Mouse (Mus musculus) c-Kit-positive CD71-positive TER-119-negative erythroid progenitor cells, embryonic 14.5 days (primary cell): ENCODE data around the gene BC004004.
"Not testable (repeated sequence)": the region's sequence is repeated elsewhere in the genome, so short reads cannot be mapped to it uniquely, and the experiment has no call there.

ENCODE experiments used
- DNase-seq: peaks from one replicate; pipeline ENCODE4 v3.0.0-alpha.2; 2013; ENCODE audit warnings: low read depth

BC004004 gene

DNA sequence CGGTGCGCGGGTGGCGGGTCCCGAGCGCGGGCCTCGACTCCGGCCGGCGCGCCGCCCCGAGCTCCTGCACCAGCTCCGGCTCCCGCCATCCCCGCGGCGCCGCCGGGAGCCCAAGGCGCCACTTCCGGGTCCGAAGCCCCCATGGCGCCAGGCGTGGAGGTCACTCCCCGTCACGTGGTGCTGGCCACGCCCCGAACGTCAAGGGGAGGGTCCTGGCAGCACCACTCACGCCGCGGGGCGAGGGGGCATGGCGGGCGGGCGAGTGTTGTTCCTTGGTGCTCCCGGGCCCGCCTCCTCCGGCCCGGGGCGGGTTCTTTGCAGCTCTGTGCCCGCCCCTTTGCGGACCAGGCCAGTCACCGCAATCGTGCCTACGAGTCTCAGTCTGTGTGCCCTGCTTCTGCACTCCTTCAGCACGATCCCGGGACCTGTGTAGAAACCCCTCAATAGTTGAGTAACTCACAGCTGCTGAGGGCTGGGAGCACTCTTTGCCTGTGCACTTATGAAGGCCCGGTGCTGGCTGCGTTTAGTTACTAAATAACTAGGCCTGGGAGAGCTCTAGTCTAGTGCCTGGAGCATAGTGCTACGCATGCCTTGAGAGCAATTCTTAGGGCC, 79.2 kb downstream of the BC004004 start, which contains the start of gene Mtch1:
Mtch1 (minus strand) TSS at position 290 of the 612 bp plus-strand sequence.
- DNase-seq, result peak; percentile 96

DNA sequence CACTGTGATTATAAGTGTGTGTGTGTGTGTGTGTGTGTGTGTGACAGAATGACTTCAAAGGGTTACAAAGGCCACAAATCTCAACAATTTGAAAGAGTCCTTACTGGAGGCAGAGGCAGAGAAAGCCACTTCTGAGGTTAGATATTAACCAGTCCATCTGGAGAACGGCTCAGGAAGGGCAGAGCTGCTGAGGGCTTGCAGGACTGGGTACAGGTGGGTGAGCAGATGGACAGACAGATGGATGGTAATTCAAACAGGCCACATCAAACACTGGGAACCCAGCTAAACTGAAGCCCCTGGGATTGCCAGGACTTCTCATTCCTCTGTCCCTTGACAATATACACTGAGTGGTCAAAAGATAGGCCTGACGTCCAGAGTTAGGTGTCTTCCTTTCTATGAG, 80.4 kb downstream of the BC004004 start:
- DNase-seq, result no peak

DNA sequence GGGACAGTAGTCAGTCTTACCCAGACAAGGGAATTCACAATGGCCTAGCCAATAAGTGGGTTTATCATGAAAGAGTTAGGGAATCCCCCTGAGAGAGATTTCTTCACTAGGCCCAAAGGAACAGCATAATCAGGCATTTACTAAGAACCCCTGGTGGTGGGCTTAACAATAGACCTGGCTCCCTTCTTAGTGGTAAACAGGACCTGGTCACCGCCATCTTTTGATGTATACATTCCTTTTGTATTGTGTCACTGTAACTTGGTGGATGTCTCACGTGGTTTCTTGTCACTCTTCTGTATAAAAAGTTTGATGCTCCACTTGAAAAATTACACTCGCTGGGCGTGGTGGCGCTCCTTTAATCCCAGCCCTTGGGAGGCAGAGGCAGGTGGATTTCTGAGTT, 82.5 kb downstream of the BC004004 start:
- not testable (repeated sequence) for DNase-seq

DNA sequence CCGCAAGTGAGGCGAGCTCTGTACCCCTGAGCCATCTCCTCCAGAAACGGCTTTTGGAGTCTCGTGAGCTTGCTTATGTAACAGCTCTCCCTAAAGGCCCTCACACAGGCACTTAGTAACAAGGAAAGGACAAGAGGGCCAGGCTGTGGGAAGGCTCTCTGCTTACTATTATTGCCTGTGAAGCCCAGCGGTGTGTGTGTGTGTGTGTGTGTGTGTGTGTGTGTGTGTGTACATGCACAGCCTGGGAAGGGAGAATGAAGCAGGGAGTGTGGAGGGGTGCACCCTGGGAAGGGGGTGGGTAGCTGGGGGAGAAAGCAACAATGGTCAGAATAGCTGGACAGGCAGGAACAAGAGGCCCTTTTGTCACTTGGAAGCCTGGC, 86.9 kb downstream of the BC004004 start:
- DNase-seq, result no peak

DNA sequence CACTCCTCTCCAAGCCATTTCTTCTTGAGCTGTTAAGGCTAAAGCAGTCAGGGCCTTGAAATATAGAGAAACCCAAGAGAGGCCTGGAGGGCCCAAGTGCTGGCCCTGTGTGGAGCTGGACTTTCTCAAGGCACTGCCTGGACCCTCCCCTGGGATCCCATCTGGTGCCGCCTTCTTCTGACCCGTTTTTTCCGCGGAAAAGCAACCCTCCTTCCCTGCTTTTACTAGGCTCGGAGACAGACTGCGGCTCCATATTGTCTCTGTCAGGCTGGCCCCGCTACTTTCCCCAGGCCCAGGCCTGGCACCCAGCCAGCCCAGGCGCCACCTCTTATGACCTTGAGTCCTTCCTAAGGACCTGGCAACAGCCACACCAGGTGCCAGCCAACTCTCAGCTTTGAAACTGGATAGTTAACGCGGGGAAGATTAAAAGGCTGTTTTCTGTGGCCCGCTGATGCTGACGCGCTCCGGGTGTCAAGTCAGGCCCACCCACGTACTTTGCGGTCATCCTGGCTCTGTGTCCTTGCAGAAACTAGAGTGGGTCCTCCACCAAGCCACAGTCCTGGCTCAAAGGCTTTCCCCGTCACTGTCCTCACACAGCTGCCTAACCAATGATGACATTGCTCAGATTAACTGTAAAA, 87.4 kb downstream of the BC004004 start:
- no peak for DNase-seq

DNA sequence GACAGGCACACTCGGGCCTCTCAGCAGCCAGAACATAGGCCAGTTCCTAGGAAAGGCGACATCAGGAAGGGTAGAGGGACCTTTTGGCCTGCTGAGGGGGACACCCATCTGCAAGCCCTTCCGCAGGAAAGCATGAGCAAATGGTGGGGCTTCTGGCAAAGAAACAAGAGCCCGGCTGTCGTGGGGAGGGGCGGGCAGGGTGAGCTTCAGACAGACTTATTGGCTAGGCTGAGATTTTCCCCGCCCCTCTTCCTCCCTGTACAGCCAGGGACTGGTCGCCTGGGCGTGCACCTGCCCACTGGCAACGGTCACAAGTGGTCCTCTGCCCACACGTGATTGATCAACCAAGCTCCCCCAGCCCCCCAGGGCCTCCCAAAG, 87.9 kb downstream of the BC004004 start:
- DNase-seq, result no peak

DNA sequence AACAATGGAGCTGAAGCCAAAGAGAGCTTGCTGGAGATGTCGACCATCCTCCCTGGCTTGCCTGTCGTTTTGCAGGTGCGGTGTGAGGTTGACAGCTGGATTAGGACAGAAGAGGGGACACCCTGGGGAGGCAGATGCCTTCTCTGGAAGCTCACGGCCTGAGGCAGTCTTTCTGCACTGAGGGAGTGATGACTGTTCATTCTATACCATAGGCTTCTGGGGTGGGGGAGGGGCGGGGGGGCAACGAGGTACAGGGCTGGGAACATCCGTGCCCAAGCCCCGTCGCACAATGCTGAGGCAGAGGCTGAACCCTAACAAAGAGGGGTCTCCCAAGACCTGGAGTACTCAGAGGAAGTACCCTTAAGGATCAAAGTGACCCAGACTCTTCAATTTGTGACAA, 88.3 kb downstream of the BC004004 start:
- DNase-seq, result no peak

DNA sequence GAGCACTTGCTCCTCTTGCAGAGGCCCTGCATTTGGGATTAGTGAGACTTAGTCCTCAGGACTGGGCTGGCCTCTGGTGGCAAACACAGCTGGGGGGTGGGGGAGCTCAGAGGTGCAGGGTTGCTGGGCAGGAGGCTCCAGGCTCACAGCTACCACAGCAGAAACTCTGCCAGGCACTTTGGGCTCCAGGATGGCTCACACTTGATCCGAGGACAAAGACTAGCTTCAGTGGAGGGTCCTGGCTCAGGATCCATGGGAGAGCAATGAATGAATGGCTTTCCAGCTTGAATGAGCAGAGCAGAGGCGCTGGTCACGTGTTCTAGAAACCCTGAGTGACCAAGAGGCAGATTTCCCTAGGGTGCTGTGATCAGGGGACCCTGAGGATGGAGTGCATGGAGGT, 90.3 kb downstream of the BC004004 start:
- no peak for DNase-seq

DNA sequence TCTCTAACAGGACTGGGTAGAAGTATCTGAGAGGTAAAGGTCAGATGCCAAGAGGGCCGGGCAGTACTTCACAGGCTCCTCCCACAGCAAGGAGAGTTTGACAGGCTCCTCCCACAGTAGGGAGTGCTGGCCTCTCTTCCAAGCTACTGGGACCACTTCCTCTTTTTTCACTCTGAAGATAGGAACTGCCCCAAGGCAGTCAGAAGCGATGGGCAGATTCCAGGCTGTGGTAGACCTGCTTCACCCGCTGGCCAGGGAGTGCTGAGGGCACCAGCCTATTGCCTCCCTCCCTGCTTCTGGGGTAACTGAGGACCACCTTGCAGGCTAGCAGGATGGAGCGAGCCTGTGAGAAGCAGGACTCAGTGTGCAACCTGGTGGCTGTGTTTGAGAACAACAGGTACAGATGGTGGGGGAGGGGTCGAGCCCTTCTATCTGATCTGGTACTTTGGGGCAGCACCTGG, 92.2 kb downstream of the BC004004 start, which contains the start of gene Fgd2:
Fgd2 (plus strand) TSS at position 154 of the 461 bp plus-strand sequence.
- DNase-seq, result no peak

DNA sequence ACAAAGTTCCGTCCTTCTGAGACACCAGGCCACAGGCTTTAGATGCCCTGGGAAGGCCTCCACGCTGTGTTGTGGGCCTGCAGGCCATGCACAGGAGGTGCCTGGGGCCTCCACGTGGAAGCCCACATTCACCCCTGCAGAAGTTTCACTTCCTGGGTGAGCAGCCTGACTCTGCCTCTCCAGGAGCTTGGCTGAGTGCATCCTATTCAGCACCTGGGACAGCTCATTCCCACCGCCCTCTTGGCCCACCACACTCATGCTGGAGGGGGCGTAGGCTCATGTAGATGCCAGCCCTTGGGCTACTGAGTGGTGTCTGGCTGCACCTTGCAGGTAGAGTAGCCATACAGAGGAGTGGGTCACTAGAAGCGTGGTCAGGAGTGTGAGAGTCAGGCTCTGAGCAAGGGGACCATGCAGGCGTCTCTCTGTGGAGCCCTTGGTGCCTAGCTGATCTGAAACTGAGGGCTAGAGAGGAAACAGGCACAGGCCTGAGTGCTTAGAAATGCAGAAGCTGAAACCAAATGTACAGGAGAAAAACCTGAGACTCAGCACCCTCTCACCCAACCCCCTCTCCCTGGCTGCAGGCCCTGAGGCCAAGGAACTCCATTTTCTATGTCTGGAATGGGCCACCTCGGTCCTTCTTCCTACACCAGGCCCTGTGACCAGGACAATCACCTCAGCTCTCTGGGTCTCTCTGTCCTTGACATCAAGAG, 93.5 kb downstream of the BC004004 start:
- DNase-seq, result no peak

DNA sequence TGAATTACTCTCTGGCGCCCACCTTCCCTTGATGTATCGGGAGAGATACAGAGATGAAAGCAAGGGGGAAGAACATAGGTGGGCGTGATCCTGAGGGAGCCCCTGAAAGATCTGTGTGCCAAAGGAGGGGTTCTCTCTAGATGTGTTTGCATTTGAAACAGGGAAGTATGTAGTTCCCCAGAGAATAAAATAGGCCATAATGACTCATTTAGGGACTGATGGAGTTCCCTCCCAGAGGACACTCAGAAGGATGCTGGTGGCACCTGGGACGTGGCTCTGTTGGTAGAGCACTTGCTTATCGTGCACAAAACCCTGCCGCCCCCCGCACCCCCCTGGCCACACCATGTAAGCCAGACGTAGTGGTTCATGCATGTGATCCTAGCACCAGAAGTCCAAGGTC, 94.5 kb downstream of the BC004004 start:
- no peak for DNase-seq
